ENCODE assay signal across 8 mouse cellular contexts in the genomic region with DNA sequence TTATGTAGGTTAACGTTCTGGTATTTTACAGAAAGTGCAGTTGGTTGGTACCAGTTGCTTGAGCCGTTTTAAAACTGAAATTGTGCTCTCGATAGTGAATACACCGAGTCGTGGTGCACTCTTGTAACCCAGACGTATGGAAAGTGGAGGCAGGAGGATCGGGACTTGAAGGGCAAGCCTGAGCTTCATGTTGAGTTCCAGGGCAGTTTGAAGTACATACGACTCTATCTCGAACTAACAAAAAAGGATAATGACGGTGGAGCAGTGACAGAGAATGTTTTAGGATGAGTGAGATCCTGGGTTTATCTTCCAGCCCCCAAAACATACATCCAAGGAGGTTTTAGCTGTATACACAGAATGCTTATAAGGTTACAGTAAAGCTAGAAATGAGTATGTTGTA. TPM values are rescaled to one million over a fixed set of nuclear protein-coding genes. Genes with fewer than 3 reads are reported as not detected.
DNase-seq lines count a peak whose midpoint lies in the region; ATAC-seq and TF ChIP-seq lines count a peak whose summit lies in the region.

No protein-coding gene starts in this region.

- H3K27ac ChIP-seq in heart, embryonic 15.5 days: no peak overlapping the region
- 0 out of 2 replicates have a peak overlapping the region, but pooled peaks have one; percentile 75 for H3K27ac ChIP-seq in heart, postnatal 0 days (ENCODE audit: low read depth)
- H3K27ac ChIP-seq in midbrain, embryonic 10.5 days (replicated peaks): no peak overlapping the region

- peak overlapping the region; percentile 67 for H3K4me3 ChIP-seq in heart, embryonic 15.5 days
- peak overlapping the region; percentile 95 for H3K4me3 ChIP-seq in heart, postnatal 0 days (ENCODE audit: low read depth, low read length)
- H3K4me3 ChIP-seq in midbrain, embryonic 10.5 days: peak overlapping the region; percentile 74

- 8% methylated on average over 10 of the region's 10 CpGs for WGBS in heart, embryonic 15.5 days
- WGBS in heart, postnatal 0 days: 4% methylated on average over 10 of the region's 10 CpGs
- WGBS in midbrain, embryonic 10.5 days: 18% methylated on average over 10 of the region's 10 CpGs

- intact Hi-C loops in heart, postnatal 25 days (cut with DNase I): no loop called here
- intact Hi-C loops in left cerebral cortex, postnatal 4 days (cut with DNase I): no loop called here

- no peaks in the 10 kb centered on the region for H3K27me3 ChIP-seq in heart, embryonic 15.5 days
- H3K27me3 ChIP-seq in heart, postnatal 0 days (ENCODE audit: control insufficient read depth, insufficient read depth, low read length): no peaks in the 10 kb centered on the region
- no peaks in the 10 kb centered on the region for H3K27me3 ChIP-seq in midbrain, embryonic 10.5 days (ENCODE audit: low read depth, poor library complexity, severe bottlenecking)

- no peaks in the 10 kb centered on the region for H3K36me3 ChIP-seq in heart, embryonic 15.5 days
- no peaks in the 10 kb centered on the region for H3K36me3 ChIP-seq in heart, postnatal 0 days (replicated peaks; ENCODE audit: control insufficient read depth, insufficient read depth, low read length)
- H3K36me3 ChIP-seq in midbrain, embryonic 10.5 days: no peaks in the 10 kb centered on the region

- TF ChIP-seq EP300 in heart, postnatal 0 days (IDR thresholded peaks at IDR 0.05; ENCODE audit: low read depth): no peak

- TF ChIP-seq CTCF in heart, postnatal 0 days (IDR thresholded peaks at IDR 0.05; ENCODE audit: low read depth): no peak

- no peak for DNase-seq in heart, postnatal 25 days (ENCODE audit: low spot score)
- DNase-seq in NIH3T3 (ENCODE audit: low read depth): peak; percentile 10
- DNase-seq in heart, postnatal 0 days (ENCODE audit: low spot score): no peak
- no peak for DNase-seq in midbrain, embryonic 10.5 days (ENCODE audit: low spot score)
- DNase-seq in B cell, adult 2 months: no peak
- DNase-seq in left cerebral cortex, postnatal 4 days: no peak
- no peak for DNase-seq in ovary, adult 18-20 months (ENCODE audit: low spot score)

- H3K4me1 ChIP-seq in heart, embryonic 15.5 days (replicated peaks): peaks cover 7% of the 10 kb centered on the region
- peaks cover 10% of the 10 kb centered on the region; the same call in 1 of the 2 replicates for H3K4me1 ChIP-seq in heart, postnatal 0 days (ENCODE audit: control insufficient read depth, insufficient read depth)
- peaks cover 12% of the 10 kb centered on the region for H3K4me1 ChIP-seq in midbrain, embryonic 10.5 days

- H3K9ac ChIP-seq in heart, embryonic 15.5 days: peak overlapping the region; percentile 75
- peak overlapping the region; percentile 86 for H3K9ac ChIP-seq in heart, postnatal 0 days (replicated peaks; ENCODE audit: low read depth, low read length)

- peak overlapping the region; percentile 94 for H3K4me2 ChIP-seq in heart, embryonic 15.5 days
- peak overlapping the region; percentile 88 for H3K4me2 ChIP-seq in heart, postnatal 0 days (ENCODE audit: low read depth, low read length)

- ATAC-seq in heart, embryonic 15.5 days (replicated peaks; ENCODE audit: insufficient number of reproducible peaks, insufficient read depth, low FRiP score, low read depth): no peak
- ATAC-seq in heart, postnatal 0 days (ENCODE audit: insufficient read depth, low read depth): no peak

- H3K9me3 ChIP-seq in heart, embryonic 15.5 days (replicated peaks): no peaks in the 10 kb centered on the region
- no peaks in the 10 kb centered on the region for H3K9me3 ChIP-seq in heart, postnatal 0 days (replicated peaks; ENCODE audit: control insufficient read depth, low read length)
- H3K9me3 ChIP-seq in midbrain, embryonic 10.5 days (replicated peaks): no peaks in the 10 kb centered on the region

RNA-seq across cellular contexts. Expression of a gene that starts 0.9 kb away (rescaled TPM):
- polyA plus RNA-seq in heart, embryonic 15.5 days (2015; fragmentation: Nextera tagmentation; extraction: Ambion mirVana): 22.9 and 27.3 TPM in 2 replicates
- 10 to 100 TPM; 18.2 TPM for total RNA-seq in heart, postnatal 25 days (2021)
- 18.7 and 21.6 TPM in 2 replicates for total RNA-seq in heart, postnatal 0 days (2014; rRNA removed; ENCODE audit: low replicate concordance)
- 18.3 and 18.4 TPM in 2 replicates for polyA plus RNA-seq in heart, postnatal 0 days (2015; fragmentation: Nextera tagmentation; extraction: Ambion mirVana)
- polyA plus RNA-seq in midbrain, embryonic 10.5 days (2016; fragmentation: Nextera tagmentation; extraction: Ambion mirVana): 45.2 and 47.8 TPM in 2 replicates
- total RNA-seq in left cerebral cortex, postnatal 4 days (2021): 10 to 100 TPM; 41.1 to 42.9 TPM
